Mouse (Mus musculus) stomach, postnatal 0 days (tissue): ENCODE data around the gene Nutf2. TPM values are rescaled to one million over a fixed set of nuclear protein-coding genes. Genes with fewer than 3 reads are reported as not detected.

ENCODE experiments used
- ATAC-seq: fragments of 200-750 bp; cut with Nextera tagmentation; 2 replicates; pipeline ENCODE4 v1.8.0; 2017; ENCODE audit not compliant: low FRiP score, low TSS enrichment
- DNase-seq: peaks from one replicate; pipeline ENCODE4 v3.0.0-alpha.2; 2016; ENCODE audit warnings: low spot score
- H3K27ac ChIP-seq: fragments of 300-500 bp; sonication (generic); replicated peaks from 2 replicates; pipeline ENCODE4 v1.5.1; 2014; ENCODE audit warnings: mild to moderate bottlenecking, control low read depth
- H3K27me3 ChIP-seq: fragments of 300-500 bp; sonication (generic); 2 replicates; pipeline ENCODE4 v1.6.1; 2014; ENCODE audit warnings: low read length; ENCODE audit not compliant: control insufficient read depth, insufficient read depth
- H3K36me3 ChIP-seq: fragments of 300-500 bp; sonication (generic); 2 replicates; pipeline ENCODE4 v1.6.1; 2014; ENCODE audit warnings: low read length, mixed read lengths; ENCODE audit not compliant: control insufficient read depth, insufficient read depth
- H3K4me1 ChIP-seq: fragments of 300-500 bp; sonication (generic); replicated peaks from 2 replicates; pipeline ENCODE4 v1.6.1; 2014; ENCODE audit warnings: antibody characterized with exemption; ENCODE audit not compliant: control insufficient read depth, insufficient read depth
- H3K4me2 ChIP-seq: fragments of 300-500 bp; sonication (generic); replicated peaks from 2 replicates; pipeline ENCODE4 v1.6.1; 2014; ENCODE audit warnings: low read depth, mild to moderate bottlenecking, control low read depth, moderate library complexity
- H3K4me3 ChIP-seq: fragments of 300-500 bp; sonication (generic); 2 replicates; pipeline ENCODE4 v1.5.1; 2014; ENCODE audit warnings: low read depth, low read length, control low read depth
- H3K9ac ChIP-seq: fragments of 300-500 bp; sonication (generic); 2 replicates; pipeline ENCODE4 v1.6.1; 2014; ENCODE audit warnings: mild to moderate bottlenecking, low read length, control low read depth, mixed read lengths
- H3K9me3 ChIP-seq: fragments of 300-500 bp; sonication (generic); 2 replicates; pipeline ENCODE4 v1.6.1; 2016; ENCODE audit warnings: low read length; ENCODE audit not compliant: control insufficient read depth
- CTCF ChIP-seq: IDR thresholded peaks from 2 replicates; pipeline ENCODE4 v1.5.1; 2016; ENCODE audit warnings: antibody characterized with exemption, low read depth, mild to moderate bottlenecking, moderate library complexity
- EP300 ChIP-seq: optimal IDR thresholded peaks from 2 replicates; pipeline ENCODE3; 2016; ENCODE audit warnings: antibody characterized with exemption
- WGBS: fragments of 180-500 bp; shearing (Covaris S2); extraction: QIAGEN DNeasy Blood & Tissue Kit; methylation state at CpG from one replicate; pipeline ENCODE4 v1.1.7; 2014; 5-methylcytosine and 5-hydroxymethylcytosine counted together
- polyA plus RNA-seq: library from polyadenylated mRNA; unstranded; fragments of >200 nt; fragmentation: Nextera tagmentation; extraction: Ambion mirVana; gene quantifications from 2 replicates; pipeline ENCODE4 v1.2.1, GENCODE M21; 2015

The Nutf2 gene
- polyA plus RNA-seq, 1 experiment from 2014 or later, result 103 TPM

GRCm38 (mm10) chr8:105836991-105837390, 23.4 kb upstream of the Nutf2 start:
- H3K4me2 ChIP-seq, result no peak overlapping the region
- H3K4me1 ChIP-seq, result no peaks in the 10 kb centered on the region
- DNase-seq, result no peak
- no peak for TF ChIP-seq CTCF
- no peak for TF ChIP-seq EP300
- H3K9me3 ChIP-seq, result no peaks in the 10 kb centered on the region
- ATAC-seq, result no peak
- no peak overlapping the region for H3K4me3 ChIP-seq
- H3K27ac ChIP-seq, result no peak overlapping the region
- 78% methylated on average over 6 of the region's 6 CpGs for WGBS
- no peaks in the 10 kb centered on the region for H3K27me3 ChIP-seq
- no peak overlapping the region for H3K9ac ChIP-seq
- H3K36me3 ChIP-seq, result no peaks in the 10 kb centered on the region

- Histone ChIP-seq H3K27me3 (no peaks in the 10 kb centered on the region), H3K9me3 (no peaks in the 10 kb centered on the region), H3K27ac (no peak overlapping the region), H3K4me1 (no peaks in the 10 kb centered on the region), H3K36me3 (peaks cover 6% of the 10 kb centered on the region), H3K9ac (no peak overlapping the region), H3K4me3 (no peak overlapping the region), H3K4me2 (no peak overlapping the region)
- WGBS, result 90% methylated on average over 5 of the region's 5 CpGs
- no peak for DNase-seq
- no peak for ATAC-seq
- TF ChIP-seq CTCF (no peak), EP300 (no peak)
Measured at GRCm38 (mm10) chr8:105839209-105839608, 21.2 kb upstream of the Nutf2 start.

GRCm38 (mm10) chr8:105846678-105847077, 13.7 kb upstream of the Nutf2 start:
- no peak overlapping the region for H3K4me2 ChIP-seq
- ATAC-seq (no peak), DNase-seq (no peak)
- no peak overlapping the region for H3K9ac ChIP-seq
- no peak overlapping the region for H3K27ac ChIP-seq
- no peak overlapping the region for H3K4me3 ChIP-seq
- H3K4me1 ChIP-seq, result peaks cover 2% of the 10 kb centered on the region; the same call in 1 of the 2 replicates
- WGBS, result 89% methylated on average over 11 of the region's 11 CpGs
- no peak for TF ChIP-seq EP300
- no peak for TF ChIP-seq CTCF
- peaks cover 13% of the 10 kb centered on the region for H3K36me3 ChIP-seq
- no peaks in the 10 kb centered on the region for H3K9me3 ChIP-seq
- H3K27me3 ChIP-seq, result no peaks in the 10 kb centered on the region

GRCm38 (mm10) chr8:105850014-105850413, 10.4 kb upstream of the Nutf2 start:
- no peak overlapping the region for H3K27ac ChIP-seq
- TF ChIP-seq EP300 (no peak), CTCF (no peak)

GRCm38 (mm10) chr8:105850611-105851010, 9.8 kb upstream of the Nutf2 start:
- no peak overlapping the region for H3K9ac ChIP-seq
- DNase-seq (no peak), ATAC-seq (no peak)
- H3K9me3 ChIP-seq, result no peaks in the 10 kb centered on the region
- TF ChIP-seq EP300 (no peak), CTCF (no peak)
- H3K27me3 ChIP-seq, result no peaks in the 10 kb centered on the region
- H3K27ac ChIP-seq, result no peak overlapping the region
- H3K4me3 ChIP-seq, result no peak overlapping the region
- H3K4me2 ChIP-seq, result 0 out of 2 replicates have a peak overlapping the region, but pooled peaks have one; percentile 5
- H3K36me3 ChIP-seq, result no peaks in the 10 kb centered on the region; the same call in 1 of the 2 replicates
- WGBS, result 55% methylated on average over 7 of the region's 7 CpGs
- peaks cover 2% of the 10 kb centered on the region; the same call in 1 of the 2 replicates for H3K4me1 ChIP-seq

More at GRCm38 (mm10) chr8:105850014-105850413, 10.4 kb upstream of the Nutf2 start:
- 70% methylated on average over 4 of the region's 4 CpGs for WGBS
- Histone ChIP-seq H3K4me3 (no peak overlapping the region), H3K4me1 (peaks cover 2% of the 10 kb centered on the region; the same call in 1 of the 2 replicates), H3K27me3 (no peaks in the 10 kb centered on the region), H3K4me2 (no peak overlapping the region), H3K36me3 (no peaks in the 10 kb centered on the region; the same call in 1 of the 2 replicates), H3K9me3 (no peaks in the 10 kb centered on the region), H3K9ac (no peak overlapping the region)
- ATAC-seq (no peak), DNase-seq (no peak)

GRCm38 (mm10) chr8:105851651-105852143, 8.7 kb upstream of the Nutf2 start:
- WGBS, result under 1% methylated on average over 34 of the region's 34 CpGs
- Histone ChIP-seq H3K27me3 (no peaks in the 10 kb centered on the region), H3K4me3 (peak overlapping the region; percentile 55), H3K27ac (peak overlapping the region; percentile 13; the same call in 1 of the 2 replicates), H3K9me3 (no peaks in the 10 kb centered on the region), H3K4me1 (peaks cover 4% of the 10 kb centered on the region; the same call in 1 of the 2 replicates), H3K9ac (peak overlapping the region; percentile 59), H3K36me3 (no peaks in the 10 kb centered on the region; the same call in 1 of the 2 replicates), H3K4me2 (peak overlapping the region; percentile 67)
- DNase-seq (peak; percentile 88), ATAC-seq (peak; percentile 65; the same call in 1 of the 2 replicates)
- no peak for TF ChIP-seq CTCF
- TF ChIP-seq EP300, result peak; percentile 83
